Mouse (Mus musculus) heart, embryonic 15.5 days (tissue): Measurements from ENCODE around the gene 9230102O04Rik. TPM values are rescaled to one million over a fixed set of nuclear protein-coding genes. Genes with fewer than 3 reads are reported as not detected.

Source experiments
- ATAC-seq: fragments of 200-750 bp; cut with Nextera tagmentation; replicated peaks from 2 replicates; pipeline ENCODE4 v1.8.0; 2017; ENCODE audit warnings: low read depth, moderate TSS enrichment; ENCODE audit not compliant: insufficient number of reproducible peaks, insufficient read depth, low FRiP score
- H3K27ac ChIP-seq: fragments of 300-500 bp; sonication (generic); 2 replicates; pipeline ENCODE4 v1.5.1; 2015; ENCODE audit warnings: mild to moderate bottlenecking, inconsistent platforms
- H3K27me3 ChIP-seq: fragments of 300-500 bp; sonication (generic); 2 replicates; pipeline ENCODE4 v1.6.1; 2015; ENCODE audit warnings: inconsistent platforms
- H3K36me3 ChIP-seq: fragments of 300-500 bp; sonication (generic); 2 replicates; pipeline ENCODE4 v1.6.1; 2015; ENCODE audit warnings: mild to moderate bottlenecking, inconsistent platforms
- H3K4me1 ChIP-seq: fragments of 300-500 bp; sonication (generic); replicated peaks from 2 replicates; pipeline ENCODE4 v1.6.1; 2015; ENCODE audit warnings: inconsistent platforms
- H3K4me2 ChIP-seq: fragments of 300-500 bp; sonication (generic); 2 replicates; pipeline ENCODE4 v1.6.1; 2015; ENCODE audit warnings: inconsistent platforms, mild to moderate bottlenecking, moderate library complexity
- H3K4me3 ChIP-seq: fragments of 300-500 bp; sonication (generic); 2 replicates; pipeline ENCODE4 v1.5.1; 2015; ENCODE audit warnings: mild to moderate bottlenecking, inconsistent platforms
- H3K9ac ChIP-seq: fragments of 300-500 bp; sonication (generic); 2 replicates; pipeline ENCODE4 v1.6.1; 2015; ENCODE audit warnings: mild to moderate bottlenecking, inconsistent platforms
- H3K9me3 ChIP-seq: fragments of 300-500 bp; sonication (generic); replicated peaks from 2 replicates; pipeline ENCODE4 v1.6.1; 2016; ENCODE audit warnings: inconsistent platforms
- WGBS: fragments of 180-500 bp; shearing (Covaris S2); methylation state at CpG from one replicate; pipeline ENCODE4 v1.1.7; 2015; ENCODE audit warnings: mixed read lengths; 5-methylcytosine and 5-hydroxymethylcytosine counted together
- polyA plus RNA-seq: library from polyadenylated mRNA; unstranded; fragments of >200 nt; fragmentation: Nextera tagmentation; extraction: Ambion mirVana; gene quantifications from 2 replicates; pipeline ENCODE4 v1.2.1, GENCODE M21; 2015

9230102O04Rik gene
- polyA plus RNA-seq, result not detected in 2 replicates

GRCm38 (mm10) chr2:9888913-9889650 is at the start of gene 9230102O04Rik:
TSS of gene 9230102O04Rik (minus strand) at chr2:9889540.
- H3K36me3 ChIP-seq, result no peaks in the 10 kb centered on the region
- peaks cover 16% of the 10 kb centered on the region for H3K4me1 ChIP-seq
- H3K27me3 ChIP-seq, result peaks cover 93% of the 10 kb centered on the region
- peak within 1 kb of the TSS; percentile 38 for H3K4me3 ChIP-seq
- H3K4me2 ChIP-seq, result peak within 1 kb of the TSS; percentile 68
- no peaks in the 10 kb centered on the region for H3K9me3 ChIP-seq
- H3K9ac ChIP-seq, result no peak within 1 kb of the TSS
- under 1% methylated on average over 30 of the region's 30 CpGs for WGBS
- no peak within 1 kb of the TSS for H3K27ac ChIP-seq
- ATAC-seq, result peak; percentile 70; the same call in 1 of the 2 replicates

GRCm38 (mm10) chr2:9935965-9936364 is 46.6 kb upstream of the 9230102O04Rik start:
- H3K4me1 ChIP-seq, result no peaks in the 10 kb centered on the region; the same call in 1 of the 2 replicates
- no peaks in the 10 kb centered on the region for H3K27me3 ChIP-seq
- no peak overlapping the region for H3K9ac ChIP-seq
- no peak overlapping the region for H3K4me3 ChIP-seq
- no peak overlapping the region for H3K27ac ChIP-seq
- 9% methylated on average over 1 of the region's 1 CpGs for WGBS
- H3K4me2 ChIP-seq, result no peak overlapping the region
- H3K36me3 ChIP-seq, result no peaks in the 10 kb centered on the region
- no peaks in the 10 kb centered on the region for H3K9me3 ChIP-seq
- no peak; the same call in 1 of the 2 replicates for ATAC-seq

GRCm38 (mm10) chr2:9926905-9927283 is 37.6 kb upstream of the 9230102O04Rik start:
- no peaks in the 10 kb centered on the region for H3K36me3 ChIP-seq
- H3K27ac ChIP-seq, result no peak overlapping the region
- H3K4me2 ChIP-seq, result no peak overlapping the region
- no peaks in the 10 kb centered on the region for H3K9me3 ChIP-seq
- ATAC-seq, result no peak
- no peaks in the 10 kb centered on the region for H3K27me3 ChIP-seq
- 87% methylated on average over 4 of the region's 4 CpGs for WGBS
- peaks cover 4% of the 10 kb centered on the region; the same call in 1 of the 2 replicates for H3K4me1 ChIP-seq
- no peak overlapping the region for H3K4me3 ChIP-seq
- H3K9ac ChIP-seq, result no peak overlapping the region

- no peaks in the 10 kb centered on the region for H3K9me3 ChIP-seq
- H3K4me3 ChIP-seq, result no peak overlapping the region
- H3K4me2 ChIP-seq, result no peak overlapping the region
- no peak overlapping the region for H3K9ac ChIP-seq
- ATAC-seq, result no peak
- no peaks in the 10 kb centered on the region for H3K27me3 ChIP-seq
- WGBS, result 46% methylated on average over 7 of the region's 7 CpGs
- H3K4me1 ChIP-seq, result peaks cover 4% of the 10 kb centered on the region; the same call in 1 of the 2 replicates
- no peak overlapping the region for H3K27ac ChIP-seq
- no peaks in the 10 kb centered on the region for H3K36me3 ChIP-seq
Measured at GRCm38 (mm10) chr2:9926194-9926904, 37.0 kb upstream of the 9230102O04Rik start.

- Histone ChIP-seq H3K36me3 (0 out of 2 replicates have a peak, but pooled peaks cover 4% of the 10 kb centered on the region), H3K4me1 (no peaks in the 10 kb centered on the region), H3K9ac (no peak overlapping the region), H3K9me3 (no peaks in the 10 kb centered on the region), H3K4me2 (no peak overlapping the region), H3K4me3 (no peak overlapping the region), H3K27me3 (no peaks in the 10 kb centered on the region), H3K27ac (no peak overlapping the region)
- no peak for ATAC-seq
- WGBS, result 72% methylated on average over 17 of the region's 17 CpGs
Measured at GRCm38 (mm10) chr2:9918691-9919471, 29.5 kb upstream of the 9230102O04Rik start.

GRCm38 (mm10) chr2:9917602-9918001 is 28.3 kb upstream of the 9230102O04Rik start:
- Histone ChIP-seq H3K4me1 (peaks cover 3% of the 10 kb centered on the region; the same call in 1 of the 2 replicates), H3K9ac (no peak overlapping the region), H3K27me3 (no peaks in the 10 kb centered on the region), H3K36me3 (0 out of 2 replicates have a peak, but pooled peaks cover 4% of the 10 kb centered on the region), H3K9me3 (no peaks in the 10 kb centered on the region), H3K27ac (no peak overlapping the region), H3K4me2 (no peak overlapping the region), H3K4me3 (no peak overlapping the region)
- 81% methylated on average over 9 of the region's 9 CpGs for WGBS
- ATAC-seq, result no peak

GRCm38 (mm10) chr2:9905995-9906394 is 16.7 kb upstream of the 9230102O04Rik start:
- no peaks in the 10 kb centered on the region for H3K36me3 ChIP-seq
- no peaks in the 10 kb centered on the region for H3K27me3 ChIP-seq
- no peak overlapping the region for H3K27ac ChIP-seq
- ATAC-seq, result no peak
- H3K9me3 ChIP-seq, result no peaks in the 10 kb centered on the region
- H3K4me1 ChIP-seq, result peaks cover 5% of the 10 kb centered on the region; the same call in 1 of the 2 replicates
- 3% methylated on average over 11 of the region's 11 CpGs for WGBS
- H3K4me3 ChIP-seq, result peak overlapping the region; percentile 22
- peak overlapping the region; percentile 55 for H3K4me2 ChIP-seq
- no peak overlapping the region for H3K9ac ChIP-seq

GRCm38 (mm10) chr2:9903854-9904560 is 14.7 kb upstream of the 9230102O04Rik start:
- Histone ChIP-seq H3K4me1 (peaks cover 5% of the 10 kb centered on the region; the same call in 1 of the 2 replicates), H3K9me3 (no peaks in the 10 kb centered on the region), H3K4me3 (no peak overlapping the region), H3K27me3 (peaks cover 12% of the 10 kb centered on the region), H3K27ac (no peak overlapping the region), H3K4me2 (no peak overlapping the region), H3K9ac (no peak overlapping the region), H3K36me3 (no peaks in the 10 kb centered on the region)
- ATAC-seq, result no peak
- WGBS, result 54% methylated on average over 14 of the region's 14 CpGs

- ATAC-seq, result no peak
- Histone ChIP-seq H3K27ac (no peak overlapping the region), H3K4me3 (no peak overlapping the region), H3K36me3 (no peaks in the 10 kb centered on the region), H3K27me3 (peaks cover 72% of the 10 kb centered on the region), H3K9me3 (no peaks in the 10 kb centered on the region), H3K4me1 (peaks cover 10% of the 10 kb centered on the region), H3K9ac (no peak overlapping the region), H3K4me2 (no peak overlapping the region)
- WGBS, result 29% methylated on average over 8 of the region's 8 CpGs
Measured at GRCm38 (mm10) chr2:9897846-9898245, 8.5 kb upstream of the 9230102O04Rik start.

GRCm38 (mm10) chr2:9896097-9896770 is 6.9 kb upstream of the 9230102O04Rik start:
- 2% methylated on average over 22 of the region's 22 CpGs for WGBS
- Histone ChIP-seq H3K9me3 (no peaks in the 10 kb centered on the region), H3K4me2 (peak overlapping the region; percentile 42), H3K9ac (no peak overlapping the region), H3K4me3 (peak overlapping the region; percentile 29), H3K4me1 (peaks cover 10% of the 10 kb centered on the region), H3K36me3 (no peaks in the 10 kb centered on the region), H3K27ac (no peak overlapping the region), H3K27me3 (peaks cover 84% of the 10 kb centered on the region)
- no peak for ATAC-seq
